Mouse (Mus musculus) frontal cortex, postnatal 10 days (tissue): ENCODE results near the gene Gm10309.

Source experiments
- DNase-seq, 2 experiments: peaks; one replicate each; pipeline ENCODE4 v3.0.0; 2022; ENCODE audit warnings: low spot score in 2 of 2, mixed read lengths in 1 of 2

Gm10309 gene

GRCm38 (mm10) chr17:86476674-86477073, 28.4 kb downstream of the Gm10309 start:
- no peak for DNase-seq

- no peak for DNase-seq
These were observed 33.3 kb downstream of the Gm10309 start for GRCm38 (mm10) chr17:86471684-86472083.

GRCm38 (mm10) chr17:86470160-86470559, 34.9 kb downstream of the Gm10309 start:
- no peak for DNase-seq

- DNase-seq, result no peak
These were observed 37.1 kb downstream of the Gm10309 start for GRCm38 (mm10) chr17:86467967-86468366.

GRCm38 (mm10) chr17:86467291-86467898, 37.6 kb downstream of the Gm10309 start:
- no peak for DNase-seq

GRCm38 (mm10) chr17:86466871-86467270, 38.2 kb downstream of the Gm10309 start:
- no peak for DNase-seq

GRCm38 (mm10) chr17:86466412-86466811, 38.6 kb downstream of the Gm10309 start:
- DNase-seq, result no peak

GRCm38 (mm10) chr17:86465865-86466264, 39.2 kb downstream of the Gm10309 start:
- no peak for DNase-seq

GRCm38 (mm10) chr17:86464689-86465363, 40.2 kb downstream of the Gm10309 start:
- no peak for DNase-seq

- no peak for DNase-seq
These were observed 40.8 kb downstream of the Gm10309 start for GRCm38 (mm10) chr17:86464197-86464596.

- no peak for DNase-seq
These were observed 41.7 kb downstream of the Gm10309 start for GRCm38 (mm10) chr17:86463369-86463768.

GRCm38 (mm10) chr17:86460645-86461430, 44.2 kb downstream of the Gm10309 start:
- DNase-seq, result no peak

- DNase-seq, result no peak
These were observed 46.6 kb downstream of the Gm10309 start for GRCm38 (mm10) chr17:86458302-86458980.

GRCm38 (mm10) chr17:86456512-86456911, 48.5 kb downstream of the Gm10309 start:
- DNase-seq, result no peak

GRCm38 (mm10) chr17:86454351-86454706, 50.7 kb downstream of the Gm10309 start:
- no peak for DNase-seq

- no peak for DNase-seq
These were observed 51.2 kb downstream of the Gm10309 start for GRCm38 (mm10) chr17:86453673-86454350.

GRCm38 (mm10) chr17:86452934-86453333, 52.1 kb downstream of the Gm10309 start:
- no peak for DNase-seq
